Mouse (Mus musculus) lung, adult 2 months (tissue): ENCODE results near the gene Bcas3.

ENCODE experiments used
- CTCF ChIP-seq: fragments of 200-500 bp; IDR thresholded peaks from 2 replicates; pipeline ENCODE4 v1.5.1; 2011; ENCODE audit warnings: mild to moderate bottlenecking, low read length, control low read depth; ENCODE audit not compliant: insufficient read depth
- POLR2A ChIP-seq: fragments of 200-500 bp; IDR thresholded peaks from 2 replicates; pipeline ENCODE4 v1.6.1; 2011; ENCODE audit warnings: low read depth, mild to moderate bottlenecking, control low read depth, low read length, borderline replicate concordance; ENCODE audit errors: extremely low read depth

DNA sequence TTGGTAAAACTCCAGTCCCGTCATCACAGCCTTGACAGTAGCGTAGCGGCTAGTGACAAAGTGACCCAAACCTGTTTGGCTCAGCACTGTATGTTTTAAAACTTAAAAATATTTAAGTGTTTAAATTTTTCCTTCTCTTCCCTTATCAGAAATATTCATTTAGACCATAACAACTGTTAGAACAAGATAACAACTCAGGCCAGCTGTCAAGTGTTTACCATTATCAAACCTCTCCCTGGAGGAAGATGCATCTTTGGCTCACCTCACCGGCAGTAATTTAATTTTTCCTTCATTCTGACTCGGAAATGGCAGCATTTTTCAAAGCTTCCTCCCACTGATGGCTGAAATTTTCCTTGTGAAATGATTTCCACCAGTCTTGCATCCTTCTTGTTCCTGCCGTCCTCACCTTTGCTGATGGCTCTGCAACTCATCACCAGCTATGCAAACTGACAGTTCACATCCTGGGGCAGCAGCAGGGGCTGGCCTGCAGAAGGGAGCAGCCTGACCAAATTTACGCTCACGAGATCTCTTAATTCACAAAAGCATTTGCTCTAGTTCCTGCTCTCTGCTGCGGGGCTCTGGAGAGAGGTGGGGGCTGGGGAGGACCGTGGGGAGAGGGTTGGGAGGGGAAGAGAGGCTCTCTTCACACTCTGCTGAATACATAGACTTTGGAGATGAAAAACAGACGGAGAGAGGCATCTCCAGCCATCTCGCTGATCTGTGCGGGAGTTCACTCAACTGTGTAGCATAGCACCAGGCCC lies 275.5 kb downstream of the Bcas3 start:
- TF ChIP-seq POLR2A (no peak), CTCF (no peak)
